Mouse (Mus musculus) kidney, embryonic 14.5 days (tissue): Measurements from ENCODE around the gene Erbin. TPM values are rescaled to one million over a fixed set of nuclear protein-coding genes. Genes with fewer than 3 reads are reported as not detected.

Source experiments
- ATAC-seq: fragments of 200-750 bp; cut with Nextera tagmentation; 2 replicates; pipeline ENCODE4 v1.8.0; 2017; ENCODE audit warnings: moderate number of reproducible peaks, mild to moderate bottlenecking, moderate TSS enrichment, moderate library complexity; ENCODE audit not compliant: low FRiP score, low TSS enrichment
- H3K27ac ChIP-seq: fragments of 300-500 bp; sonication (generic); 2 replicates; pipeline ENCODE4 v1.5.1; 2014; ENCODE audit warnings: low read depth, mild to moderate bottlenecking, low read length, moderate library complexity, mixed read lengths
- H3K27me3 ChIP-seq: fragments of 300-500 bp; sonication (generic); 2 replicates; pipeline ENCODE4 v1.6.1; 2014; ENCODE audit warnings: mild to moderate bottlenecking, low read length; ENCODE audit not compliant: control insufficient read depth, insufficient read depth
- H3K36me3 ChIP-seq: fragments of 300-500 bp; sonication (generic); 2 replicates; pipeline ENCODE4 v1.6.1; 2014; ENCODE audit warnings: low read length, mixed read lengths; ENCODE audit not compliant: control insufficient read depth, insufficient read depth
- H3K4me1 ChIP-seq: fragments of 300-500 bp; sonication (generic); 2 replicates; pipeline ENCODE4 v1.6.1; 2014; ENCODE audit warnings: low read length, mixed read lengths; ENCODE audit not compliant: control insufficient read depth, insufficient read depth
- H3K4me2 ChIP-seq: fragments of 300-500 bp; sonication (generic); replicated peaks from 2 replicates; pipeline ENCODE4 v1.6.1; 2014; ENCODE audit warnings: low read depth, mild to moderate bottlenecking, low read length
- H3K4me3 ChIP-seq: fragments of 300-500 bp; sonication (generic); 2 replicates; pipeline ENCODE4 v1.5.1; 2014; ENCODE audit warnings: mild to moderate bottlenecking, low read length
- H3K9ac ChIP-seq: fragments of 300-500 bp; sonication (generic); 2 replicates; pipeline ENCODE4 v1.6.1; 2014; ENCODE audit warnings: low read depth, mild to moderate bottlenecking, low read length, moderate library complexity
- H3K9me3 ChIP-seq: fragments of 300-500 bp; sonication (generic); 2 replicates; pipeline ENCODE4 v1.6.1; 2016; ENCODE audit warnings: low read length; ENCODE audit not compliant: control insufficient read depth
- WGBS: fragments of 180-500 bp; shearing (Covaris S2); extraction: QIAGEN DNeasy Blood & Tissue Kit; methylation state at CpG from one replicate; pipeline ENCODE4 v1.1.7; 2014; 5-methylcytosine and 5-hydroxymethylcytosine counted together
- polyA plus RNA-seq: library from polyadenylated mRNA; unstranded; fragments of >200 nt; fragmentation: Nextera tagmentation; extraction: Ambion mirVana; gene quantifications from 2 replicates; pipeline ENCODE4 v1.2.1, GENCODE M21; 2014

The Erbin gene
- polyA plus RNA-seq: 28.9 and 39.5 TPM in 2 replicates

DNA sequence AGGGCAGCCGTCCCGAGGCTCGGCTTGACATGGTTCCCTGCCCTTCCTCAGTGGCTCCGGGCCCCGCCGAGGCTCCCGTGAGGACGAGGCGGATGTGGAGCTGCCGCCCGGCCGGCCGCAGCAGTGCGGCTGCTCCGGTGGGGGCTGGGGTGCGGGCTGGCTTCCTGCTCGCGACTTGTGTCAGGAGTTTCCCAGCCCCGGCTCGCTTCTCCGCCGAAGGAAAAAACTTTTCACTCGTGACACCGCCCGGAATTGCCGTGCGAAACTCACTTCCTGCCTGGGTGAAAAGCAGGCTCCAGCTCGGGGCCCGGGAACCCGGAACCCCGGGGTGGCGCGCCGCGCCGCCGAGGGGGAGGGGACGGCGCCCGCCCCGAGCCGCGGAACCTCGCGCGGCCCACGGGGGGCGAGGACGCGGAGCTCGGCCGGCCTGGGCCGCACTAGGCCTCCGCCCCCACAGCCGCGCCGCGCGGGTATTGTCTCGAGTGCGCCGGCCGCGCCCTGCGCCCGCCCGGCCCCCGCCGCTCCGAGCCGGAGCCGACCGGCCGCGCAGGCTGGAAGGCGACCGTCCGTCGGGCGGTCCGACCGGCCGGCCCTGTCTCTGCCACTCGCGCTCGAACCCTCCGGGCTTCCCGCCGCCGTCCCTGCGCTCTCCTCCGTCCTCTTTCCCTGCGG, at the start of gene Erbin:
Gene Erbin (minus strand): TSS at position 254 of the 672 bp plus-strand sequence.
- Histone ChIP-seq H3K4me3 (peak within 1 kb of the TSS; percentile 85), H3K9ac (peak within 1 kb of the TSS; percentile 100), H3K36me3 (no peaks in the 10 kb centered on the region), H3K9me3 (no peaks in the 10 kb centered on the region), H3K27ac (peak within 1 kb of the TSS; percentile 100), H3K27me3 (no peaks in the 10 kb centered on the region), H3K4me2 (peak within 1 kb of the TSS; percentile 83), H3K4me1 (peaks cover 18% of the 10 kb centered on the region)
- WGBS: under 1% methylated on average over 58 of the region's 93 CpGs
- peak; percentile 71 for ATAC-seq

DNA sequence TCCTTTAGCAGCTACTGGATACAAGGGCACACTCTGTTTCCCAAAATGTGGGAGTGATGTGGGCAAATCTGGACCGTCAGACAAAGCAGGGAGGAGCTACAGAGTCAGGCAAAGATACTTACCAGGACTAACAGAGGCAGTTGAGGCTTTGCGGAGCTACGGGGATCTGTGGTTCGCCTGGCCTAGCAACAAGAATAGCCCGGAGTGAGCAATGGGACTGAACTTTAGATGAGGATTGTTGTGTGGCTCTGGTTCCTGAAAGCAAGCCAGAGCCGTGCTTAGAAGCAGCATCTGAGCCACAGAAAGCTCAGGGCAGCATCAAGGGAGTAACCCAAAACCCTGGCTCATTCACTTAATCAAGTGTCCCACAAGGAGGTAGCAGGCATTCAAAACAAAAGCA, 49.6 kb upstream of the Erbin start:
- no peak for ATAC-seq
- no peak overlapping the region for H3K4me3 ChIP-seq

DNA sequence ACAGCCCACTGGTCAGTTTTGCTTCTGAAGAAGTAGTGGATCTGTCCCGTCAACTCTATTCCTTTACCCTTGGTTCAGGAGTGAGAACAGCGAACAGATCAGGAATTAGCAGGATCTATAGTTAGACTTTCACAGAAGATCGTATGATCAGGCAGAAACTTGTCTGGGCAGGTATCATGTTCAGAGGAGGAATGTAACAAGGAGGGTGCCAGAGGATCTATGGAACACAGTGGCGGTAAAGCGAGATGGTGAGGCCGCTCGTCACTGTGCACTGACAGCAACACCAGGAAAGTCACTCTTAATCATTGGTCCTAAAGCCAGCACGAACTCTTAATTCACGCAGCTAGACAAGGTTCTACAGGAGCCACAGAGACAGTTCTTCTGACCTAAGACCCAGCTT, 47.7 kb upstream of the Erbin start:
- no peak for ATAC-seq
- no peaks in the 10 kb centered on the region for H3K36me3 ChIP-seq
- H3K4me3 ChIP-seq: no peak overlapping the region
- no peak overlapping the region for H3K4me2 ChIP-seq
- H3K9ac ChIP-seq: no peak overlapping the region
- peaks cover 5% of the 10 kb centered on the region; the same call in 1 of the 2 replicates for H3K4me1 ChIP-seq
- WGBS: 81% methylated on average over 9 of the region's 9 CpGs
- H3K27me3 ChIP-seq: no peaks in the 10 kb centered on the region
- no peak overlapping the region for H3K27ac ChIP-seq
- no peaks in the 10 kb centered on the region for H3K9me3 ChIP-seq

More for the DNA sequence above, 49.6 kb upstream of the Erbin start:
- Histone ChIP-seq H3K27ac (no peak overlapping the region), H3K4me2 (no peak overlapping the region), H3K9ac (no peak overlapping the region), H3K9me3 (no peaks in the 10 kb centered on the region), H3K36me3 (no peaks in the 10 kb centered on the region), H3K4me1 (peaks cover 5% of the 10 kb centered on the region; the same call in 1 of the 2 replicates), H3K27me3 (no peaks in the 10 kb centered on the region)
- WGBS: 63% methylated on average over 6 of the region's 6 CpGs

DNA sequence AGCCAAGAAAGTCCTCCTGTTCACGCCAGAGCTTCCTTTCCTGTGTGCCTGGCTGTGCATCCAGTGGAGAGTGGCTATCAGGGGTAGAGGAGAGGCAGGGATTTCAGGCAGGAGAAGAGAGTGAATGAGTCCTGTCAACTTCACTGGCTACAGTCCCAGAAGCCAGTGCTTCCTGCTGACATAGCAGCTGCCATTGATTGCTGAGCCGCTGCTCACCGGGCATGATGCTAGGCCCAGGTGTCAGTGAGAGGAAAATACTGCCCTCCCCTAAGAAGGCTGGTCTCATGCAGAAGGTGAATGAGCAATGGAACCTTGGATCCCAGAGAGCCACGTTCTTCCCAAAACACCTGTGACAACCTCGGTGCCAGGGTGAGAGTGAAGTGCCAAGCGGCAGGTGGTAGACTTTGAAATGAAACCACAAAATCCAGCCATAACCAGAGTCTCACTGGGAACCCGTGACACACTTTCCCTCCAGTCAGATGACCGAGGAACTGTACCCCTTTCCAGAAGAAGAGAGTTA, 46.4 kb upstream of the Erbin start:
- Histone ChIP-seq H3K36me3 (no peaks in the 10 kb centered on the region), H3K4me2 (no peak overlapping the region), H3K4me3 (no peak overlapping the region), H3K9ac (no peak overlapping the region), H3K27me3 (no peaks in the 10 kb centered on the region), H3K4me1 (peaks cover 5% of the 10 kb centered on the region; the same call in 1 of the 2 replicates), H3K27ac (no peak overlapping the region), H3K9me3 (no peaks in the 10 kb centered on the region)
- WGBS: 89% methylated on average over 8 of the region's 8 CpGs
- ATAC-seq: no peak

DNA sequence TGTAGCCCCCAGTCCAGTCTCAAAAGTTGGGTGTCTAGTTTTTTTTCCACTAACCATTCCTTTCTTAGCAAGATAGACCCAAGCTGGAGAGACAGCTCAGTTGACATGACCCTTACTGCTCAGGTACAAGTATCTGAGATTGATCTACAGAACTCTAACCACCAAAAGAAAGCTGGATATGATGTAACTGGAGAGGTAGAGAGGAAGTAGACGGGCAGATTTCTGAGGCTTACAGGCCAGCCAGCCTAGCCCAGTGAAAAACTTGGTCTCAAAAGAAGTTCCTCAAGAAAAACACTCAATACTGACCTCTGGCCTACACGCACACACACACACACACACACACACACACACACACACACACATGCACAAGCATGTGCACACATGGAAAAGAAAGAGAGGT, 44.9 kb upstream of the Erbin start:
- Histone ChIP-seq H3K9me3 (no peaks in the 10 kb centered on the region), H3K27ac (no peak overlapping the region), H3K4me1 (peaks cover 5% of the 10 kb centered on the region; the same call in 1 of the 2 replicates), H3K36me3 (no peaks in the 10 kb centered on the region), H3K4me2 (no peak overlapping the region), H3K9ac (no peak overlapping the region), H3K27me3 (no peaks in the 10 kb centered on the region), H3K4me3 (no peak overlapping the region)
- 98% methylated on average over 2 of the region's 2 CpGs for WGBS
- no peak for ATAC-seq

DNA sequence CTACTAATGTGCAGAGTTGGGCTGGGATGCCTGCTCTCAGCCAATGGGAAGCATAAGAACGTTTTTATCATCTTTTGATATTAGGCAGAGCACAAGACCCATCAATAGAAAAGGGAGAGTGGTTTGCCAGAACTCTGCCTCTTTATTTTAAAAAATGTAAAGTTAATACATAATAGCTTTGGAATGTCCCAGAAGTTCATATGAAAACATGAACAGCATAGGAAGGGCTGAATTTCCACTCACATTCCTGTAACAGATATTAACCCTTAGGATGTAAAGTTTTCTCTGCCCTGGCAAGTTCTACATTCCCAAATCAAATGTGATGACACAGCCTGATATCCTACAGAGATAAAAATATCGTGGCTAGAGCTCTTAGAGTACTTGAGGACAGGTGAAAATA, 42.8 kb upstream of the Erbin start:
- H3K4me3 ChIP-seq: no peak overlapping the region
- no peaks in the 10 kb centered on the region for H3K27me3 ChIP-seq
- 60% methylated on average over 2 of the region's 2 CpGs for whole genome bisulfite sequencing
- no peaks in the 10 kb centered on the region for H3K4me1 ChIP-seq
- no peak overlapping the region for H3K9ac ChIP-seq
- H3K9me3 ChIP-seq: no peaks in the 10 kb centered on the region
- ATAC-seq: no peak
- no peak overlapping the region for H3K4me2 ChIP-seq
- no peak overlapping the region; the same call in 1 of the 2 replicates for H3K27ac ChIP-seq
- H3K36me3 ChIP-seq: no peaks in the 10 kb centered on the region

DNA sequence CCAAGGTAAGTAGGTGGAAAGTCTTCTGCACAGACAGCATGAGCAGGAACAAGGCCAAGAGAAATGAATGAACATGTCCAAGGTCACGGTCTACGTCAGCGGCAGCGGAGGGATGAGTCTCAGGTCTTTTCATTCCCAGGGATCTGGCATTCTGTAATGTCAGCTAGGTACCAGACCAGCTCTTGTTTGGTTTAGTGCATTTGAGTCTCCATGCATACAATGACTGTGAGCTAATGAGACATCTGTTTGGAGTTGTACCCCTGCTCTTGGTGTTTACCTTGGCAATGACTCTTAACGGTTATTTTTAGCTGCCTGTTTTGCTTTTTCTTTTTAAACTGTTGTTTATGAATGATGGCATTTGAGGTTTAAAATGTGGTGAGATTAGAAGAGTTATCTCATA, 39.5 kb upstream of the Erbin start:
- no peak overlapping the region for H3K27ac ChIP-seq
- H3K27me3 ChIP-seq: no peaks in the 10 kb centered on the region
- H3K4me3 ChIP-seq: no peak overlapping the region
- no peaks in the 10 kb centered on the region for H3K4me1 ChIP-seq
- WGBS: 71% methylated on average over 5 of the region's 5 CpGs
- H3K9me3 ChIP-seq: no peaks in the 10 kb centered on the region
- no peak overlapping the region for H3K4me2 ChIP-seq
- H3K36me3 ChIP-seq: no peaks in the 10 kb centered on the region
- ATAC-seq: no peak; the same call in 1 of the 2 replicates
- H3K9ac ChIP-seq: no peak overlapping the region

DNA sequence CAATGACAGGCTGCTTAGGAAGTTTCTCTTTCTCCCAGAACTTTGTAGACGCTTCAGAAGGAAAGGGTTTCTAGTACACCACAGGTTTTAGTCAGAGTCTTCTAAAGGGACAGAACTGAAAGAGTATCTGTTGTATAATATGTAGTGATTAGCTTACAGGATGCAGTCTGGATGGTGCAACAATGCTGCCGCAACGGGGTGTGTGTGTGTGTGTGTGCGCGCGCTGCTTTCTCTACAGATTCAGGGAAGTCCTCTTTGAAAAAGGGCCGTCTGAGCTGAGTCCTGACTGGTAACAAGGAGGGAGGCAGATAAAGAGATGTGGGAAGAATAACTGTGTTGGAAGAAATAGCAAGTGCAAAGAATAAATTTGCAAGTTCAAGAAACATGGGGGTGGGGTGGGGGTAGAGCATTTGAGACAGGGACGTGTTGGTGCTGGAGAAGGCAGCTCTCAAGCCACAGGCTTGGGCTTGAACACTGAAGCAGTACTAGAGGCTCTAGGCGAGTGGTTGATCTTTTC, 38.4 kb upstream of the Erbin start:
- H3K9me3 ChIP-seq: no peaks in the 10 kb centered on the region
- no peaks in the 10 kb centered on the region for H3K27me3 ChIP-seq
- H3K4me2 ChIP-seq: no peak overlapping the region
- H3K36me3 ChIP-seq: no peaks in the 10 kb centered on the region
- H3K9ac ChIP-seq: no peak overlapping the region
- no peak overlapping the region for H3K27ac ChIP-seq
- ATAC-seq: no peak
- H3K4me1 ChIP-seq: no peaks in the 10 kb centered on the region
- WGBS: 86% methylated on average over 9 of the region's 9 CpGs
- H3K4me3 ChIP-seq: no peak overlapping the region
